In genomic region chr7:97728666-97729614, GRCm38 (mm10) we compare ENCODE assay signal across 15 mouse cellular contexts. TPM values are rescaled to one million over a fixed set of nuclear protein-coding genes. Genes with fewer than 3 reads are reported as not detected.
DNase-seq lines count a peak whose midpoint lies in the region; ATAC-seq and TF ChIP-seq lines count a peak whose summit lies in the region.
"Had no signal": no experiment of that assay in that cellular context is flagged by ENCODE, and none has a peak within 500 bp of the region (broad histone marks: within the 10 kb centered on the region; RNA-seq: fewer than 3 reads in every experiment).

No protein-coding gene starts in this region.

- no peak overlapping the region for H3K27ac ChIP-seq in hindbrain, embryonic 11.5 days (ENCODE audit: low read depth, low read length)
- no peak overlapping the region for H3K27ac ChIP-seq in hindbrain, postnatal 0 days
- no peak overlapping the region for H3K27ac ChIP-seq in intestine, postnatal 0 days (ENCODE audit: low read depth, low read length)
- H3K27ac ChIP-seq: heart, adult 2 months; heart, embryonic 15.5 days; limb, embryonic 13.5 days; liver, embryonic 14.5 days had no signal

- peaks cover 5% of the 10 kb centered on the region; the same call in 1 of the 2 replicates for H3K4me1 ChIP-seq in hindbrain, embryonic 11.5 days (replicated peaks; ENCODE audit: control insufficient read depth, insufficient read depth, low read length)
- H3K4me1 ChIP-seq in hindbrain, postnatal 0 days (ENCODE audit: insufficient read depth, low read length), result 0 out of 2 replicates have a peak, but pooled peaks cover 4% of the 10 kb centered on the region
- no peaks in the 10 kb centered on the region; the same call in 1 of the 2 replicates for H3K4me1 ChIP-seq in intestine, postnatal 0 days (replicated peaks; ENCODE audit: control insufficient read depth, insufficient read depth, low read length)
- H3K4me1 ChIP-seq: heart, embryonic 15.5 days; limb, embryonic 13.5 days had no signal

- no peak overlapping the region for H3K9ac ChIP-seq in hindbrain, embryonic 11.5 days (ENCODE audit: low read depth, low read length)
- no peak overlapping the region for H3K9ac ChIP-seq in hindbrain, postnatal 0 days (replicated peaks; ENCODE audit: low read length)
- no peak overlapping the region for H3K9ac ChIP-seq in intestine, postnatal 0 days (ENCODE audit: low read depth, low read length)
- H3K9ac ChIP-seq: heart, embryonic 15.5 days; limb, embryonic 13.5 days; liver, embryonic 14.5 days had no signal

- H3ac ChIP-seq in myocyte (ENCODE audit: control insufficient read depth, insufficient read length), result no peak overlapping the region

- no peaks in the 10 kb centered on the region for H3K36me3 ChIP-seq in hindbrain, embryonic 11.5 days (ENCODE audit: control insufficient read depth, insufficient read depth, low read length)
- H3K36me3 ChIP-seq in hindbrain, postnatal 0 days (ENCODE audit: insufficient read depth, low read length), result peaks cover 6% of the 10 kb centered on the region; the same call in 1 of the 2 replicates
- H3K36me3 ChIP-seq in myocyte (ENCODE audit: control insufficient read depth, insufficient read depth), result no peaks in the 10 kb centered on the region
- H3K36me3 ChIP-seq in intestine, postnatal 0 days (ENCODE audit: control insufficient read depth, insufficient read depth), result peaks cover 14% of the 10 kb centered on the region
- H3K36me3 ChIP-seq: heart, embryonic 15.5 days had no signal

- no peaks in the 10 kb centered on the region for H3K79me2 ChIP-seq in myocyte (ENCODE audit: control insufficient read depth, insufficient read depth)

- DNase-seq in hindbrain, embryonic 11.5 days (ENCODE audit: low spot score), result no peak
- DNase-seq in hindbrain, postnatal 0 days (ENCODE audit: low spot score), result no peak
- peak; percentile 29 for DNase-seq in retina, embryonic 14.5 days (ENCODE audit: low spot score)
- no peak for DNase-seq in retina, postnatal 1 day
- DNase-seq: cerebellum, adult 8-10 months; gastrocnemius, postnatal 14 days; heart, adult 2 months; kidney, adult 8-10 months; kidney, postnatal 25 days had no signal

- H3K4me2 ChIP-seq in hindbrain, embryonic 11.5 days (replicated peaks; ENCODE audit: low read depth, low read length), result no peak overlapping the region
- H3K4me2 ChIP-seq in hindbrain, postnatal 0 days (ENCODE audit: low read depth, low read length), result no peak overlapping the region
- no peak overlapping the region for H3K4me2 ChIP-seq in myocyte (ENCODE audit: low read depth)
- H3K4me2 ChIP-seq in intestine, postnatal 0 days (replicated peaks; ENCODE audit: low read depth), result no peak overlapping the region
- H3K4me2 ChIP-seq: heart, embryonic 15.5 days; limb, embryonic 13.5 days had no signal

- no peak overlapping the region for H3K4me3 ChIP-seq in hindbrain, embryonic 11.5 days (ENCODE audit: low read depth, low read length)
- H3K4me3 ChIP-seq in hindbrain, postnatal 0 days (ENCODE audit: low read length), result no peak overlapping the region
- H3K4me3 ChIP-seq in myocyte, result no peak overlapping the region
- no peak overlapping the region for H3K4me3 ChIP-seq in intestine, postnatal 0 days (ENCODE audit: low read depth, low read length)
- H3K4me3 ChIP-seq: heart, adult 2 months; heart, embryonic 15.5 days; limb, embryonic 13.5 days had no signal

- ATAC-seq in hindbrain, embryonic 11.5 days (ENCODE audit: low FRiP score), result peak; percentile 53; the same call in 1 of the 2 replicates
- no peak for ATAC-seq in hindbrain, postnatal 0 days
- ATAC-seq in monocyte, adult 5-6 weeks (replicated peaks; ENCODE audit: insufficient number of reproducible peaks, low FRiP score, low TSS enrichment, poor library complexity, severe bottlenecking), result no peak
- ATAC-seq in intestine, postnatal 0 days, result no peak

- no peaks in the 10 kb centered on the region for H3K9me3 ChIP-seq in hindbrain, embryonic 11.5 days (ENCODE audit: control insufficient read depth, low read length)
- no peaks in the 10 kb centered on the region for H3K9me3 ChIP-seq in hindbrain, postnatal 0 days (ENCODE audit: low read length)
- H3K9me3 ChIP-seq in intestine, postnatal 0 days (ENCODE audit: control insufficient read depth), result no peaks in the 10 kb centered on the region
- H3K9me3 ChIP-seq: heart, embryonic 15.5 days; limb, embryonic 13.5 days had no signal

- no peak for TF ChIP-seq POLR2A in myocyte (IDR thresholded peaks at IDR 0.05; ENCODE audit: insufficient read length, low read depth)

- no peak for TF ChIP-seq CTCF in hindbrain, postnatal 0 days (IDR thresholded peaks at IDR 0.05; ENCODE audit: low read depth)
- no peak for TF ChIP-seq CTCF in intestine, postnatal 0 days (IDR thresholded peaks at IDR 0.05; ENCODE audit: low read depth)

- WGBS in hindbrain, embryonic 11.5 days, result 34% methylated on average over 14 of the region's 14 CpGs
- WGBS in hindbrain, postnatal 0 days, result 22% methylated on average over 14 of the region's 14 CpGs
- WGBS in intestine, postnatal 0 days, result 77% methylated on average over 14 of the region's 14 CpGs

- H3K27me3 ChIP-seq in hindbrain, embryonic 11.5 days (ENCODE audit: control insufficient read depth, insufficient read depth, low read length), result no peaks in the 10 kb centered on the region
- H3K27me3 ChIP-seq in hindbrain, postnatal 0 days (ENCODE audit: insufficient read depth, low read length), result no peaks in the 10 kb centered on the region
- no peaks in the 10 kb centered on the region for H3K27me3 ChIP-seq in myocyte (ENCODE audit: control insufficient read depth, insufficient read depth, insufficient read length)
- H3K27me3 ChIP-seq in intestine, postnatal 0 days (replicated peaks; ENCODE audit: control insufficient read depth, insufficient read depth, low read length), result no peaks in the 10 kb centered on the region
- H3K27me3 ChIP-seq: heart, embryonic 15.5 days; limb, embryonic 13.5 days had no signal

TF ChIP-seq in myocyte, 11 proteins besides CTCF, POLR2A, EP300 and RAD21:
- TF ChIP-seq MYOD1 (IDR thresholded peaks at IDR 0.05; ENCODE audit: control insufficient read depth in 1 of 3, insufficient read length in 2 of 3, low read depth in 2 of 3) (peak in 2 of 3 experiments; percentile 27 to 52), CEBPB (IDR thresholded peaks at IDR 0.05; ENCODE audit: insufficient read depth, poor library complexity, severe bottlenecking) (no peak)

RNA-seq across cellular contexts. Expression of gene Aqp11, which starts 9.1 kb away (rescaled TPM):
- 4.2 and 6.3 TPM in 2 replicates for polyA plus RNA-seq in hindbrain, embryonic 11.5 days (2014; fragmentation: Nextera tagmentation; extraction: Ambion mirVana)
- total RNA-seq in hindbrain, postnatal 0 days (2014; rRNA removed), result 15.0 and 16.0 TPM in 2 replicates
- 29.4 and 29.5 TPM in 2 replicates for polyA plus RNA-seq in hindbrain, postnatal 0 days (2015; fragmentation: Nextera tagmentation; extraction: Ambion mirVana)
- 0.56 TPM for polyA plus RNA-seq in myocyte (2012; fragmentation: generic; extraction: Trizol)
- 0.39 to 0.53 TPM in 2 of 3 replicates, not detected in the other for total RNA-seq in monocyte, adult 5-6 weeks (2017)
- 167 and 184 TPM in 2 replicates for polyA plus RNA-seq in intestine, postnatal 0 days (2015; fragmentation: Nextera tagmentation; extraction: Ambion mirVana)

RNA-seq across cellular contexts. Expression of gene Clns1a, which starts 32.5 kb away (rescaled TPM):
- polyA plus RNA-seq in hindbrain, embryonic 11.5 days (2014; fragmentation: Nextera tagmentation; extraction: Ambion mirVana), result 256 and 272 TPM in 2 replicates
- total RNA-seq in hindbrain, postnatal 0 days (2014; rRNA removed), result 99.6 and 102 TPM in 2 replicates
- polyA plus RNA-seq in hindbrain, postnatal 0 days (2015; fragmentation: Nextera tagmentation; extraction: Ambion mirVana), result 172 and 175 TPM in 2 replicates
- 56.3 TPM for polyA plus RNA-seq in myocyte (2012; fragmentation: generic; extraction: Trizol)
- 79.1 to 86.2 TPM (median 79.8 TPM) in 3 replicates for total RNA-seq in monocyte, adult 5-6 weeks (2017)
- 60.9 and 65.2 TPM in 2 replicates for polyA plus RNA-seq in intestine, postnatal 0 days (2015; fragmentation: Nextera tagmentation; extraction: Ambion mirVana)

RNA-seq across cellular contexts. Expression of gene Pak1, which starts 59.4 kb away (rescaled TPM):
- polyA plus RNA-seq in hindbrain, embryonic 11.5 days (2014; fragmentation: Nextera tagmentation; extraction: Ambion mirVana), result 88.8 and 104 TPM in 2 replicates
- total RNA-seq in hindbrain, postnatal 0 days (2014; rRNA removed), result 125 and 137 TPM in 2 replicates
- 111 and 114 TPM in 2 replicates for polyA plus RNA-seq in hindbrain, postnatal 0 days (2015; fragmentation: Nextera tagmentation; extraction: Ambion mirVana)
- 33.2 TPM for polyA plus RNA-seq in myocyte (2012; fragmentation: generic; extraction: Trizol)
- total RNA-seq in monocyte, adult 5-6 weeks (2017), result 9.9 to 21.3 TPM (median 14.8 TPM) in 3 replicates
- 28.8 and 32.9 TPM in 2 replicates for polyA plus RNA-seq in intestine, postnatal 0 days (2015; fragmentation: Nextera tagmentation; extraction: Ambion mirVana)
